Mouse (Mus musculus) erythroblast, embryonic 14.5 days (primary cell): Measurements from ENCODE around the gene 9130023H24Rik. TPM values are rescaled to one million over a fixed set of nuclear protein-coding genes. Genes with fewer than 3 reads are reported as not detected.

Experiments used
- H3K27me3 ChIP-seq: 2 replicates; pipeline ENCODE4 v1.6.1; 2012; ENCODE audit warnings: inconsistent platforms; ENCODE audit not compliant: control insufficient read depth
- H3K36me3 ChIP-seq: 2 replicates; pipeline ENCODE4 v1.6.1; 2012; ENCODE audit warnings: mild to moderate bottlenecking, inconsistent platforms; ENCODE audit not compliant: control insufficient read depth
- H3K4me1 ChIP-seq: 2 replicates; pipeline ENCODE4 v1.6.1; 2012; ENCODE audit warnings: inconsistent platforms; ENCODE audit not compliant: control insufficient read depth
- H3K4me3 ChIP-seq: replicated peaks from 2 replicates; pipeline ENCODE3; 2012; ENCODE audit warnings: moderate library complexity, mild to moderate bottlenecking, inconsistent platforms
- H3K9me3 ChIP-seq: 2 replicates; pipeline ENCODE4 v1.6.1; 2012; ENCODE audit warnings: low read length, inconsistent platforms, mixed read lengths; ENCODE audit not compliant: control insufficient read depth
- GATA1 ChIP-seq: IDR thresholded peaks from 2 replicates; pipeline ENCODE4 v1.6.1; 2012; ENCODE audit warnings: low read length, inconsistent platforms, mixed read lengths
- TAL1 ChIP-seq: IDR thresholded peaks from 3 replicates; pipeline ENCODE4 v1.6.1; 2012; ENCODE audit warnings: low read length, inconsistent platforms, mixed read lengths
- polyA plus RNA-seq: library from polyadenylated mRNA; stranded (reverse); fragments of >175 nt; gene quantifications from 2 replicates; pipeline ENCODE4 v1.2.3, GENCODE M21; 2012

The 9130023H24Rik gene
- polyA plus RNA-seq, result 0.03 and 0.12 TPM in 2 replicates

GRCm38 (mm10) chr7:128237927-128238778 lies at the start of gene 9130023H24Rik:
Gene 9130023H24Rik, minus strand, starts transcription at chr7:128238031.
- TF ChIP-seq TAL1, result no peak
- TF ChIP-seq GATA1, result no peak
- Histone ChIP-seq H3K36me3 (peaks cover 47% of the 10 kb centered on the region), H3K9me3 (no peaks in the 10 kb centered on the region), H3K27me3 (no peaks in the 10 kb centered on the region), H3K4me1 (peaks cover 45% of the 10 kb centered on the region), H3K4me3 (peak within 1 kb of the TSS; percentile 81)

DNA sequence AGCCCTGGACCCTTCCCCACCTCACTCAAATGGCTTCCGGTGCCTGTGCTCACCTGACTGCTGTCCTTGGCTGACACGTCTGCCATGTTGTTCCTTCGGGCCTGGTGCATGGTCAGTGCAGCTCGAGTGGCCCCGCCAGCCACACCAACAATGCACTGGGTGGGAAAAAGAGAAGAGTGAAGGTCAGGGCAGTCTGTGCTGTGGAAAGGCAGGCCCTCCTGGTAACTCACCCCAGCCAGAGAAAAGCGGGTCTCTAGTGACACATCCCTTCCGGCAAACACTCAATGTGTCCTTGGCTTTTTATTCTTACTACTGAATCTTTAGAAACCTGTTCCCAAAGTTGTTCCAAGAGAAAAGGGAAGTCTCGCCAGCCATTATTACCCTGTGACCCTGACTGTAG lies 47.2 kb upstream of the 9130023H24Rik start:
- H3K9me3 ChIP-seq, result no peaks in the 10 kb centered on the region
- TF ChIP-seq TAL1, result no peak
- no peak for TF ChIP-seq GATA1
- H3K4me1 ChIP-seq, result peaks cover 83% of the 10 kb centered on the region
- peaks cover 96% of the 10 kb centered on the region for H3K36me3 ChIP-seq
- no peak overlapping the region for H3K4me3 ChIP-seq
- H3K27me3 ChIP-seq, result no peaks in the 10 kb centered on the region

DNA sequence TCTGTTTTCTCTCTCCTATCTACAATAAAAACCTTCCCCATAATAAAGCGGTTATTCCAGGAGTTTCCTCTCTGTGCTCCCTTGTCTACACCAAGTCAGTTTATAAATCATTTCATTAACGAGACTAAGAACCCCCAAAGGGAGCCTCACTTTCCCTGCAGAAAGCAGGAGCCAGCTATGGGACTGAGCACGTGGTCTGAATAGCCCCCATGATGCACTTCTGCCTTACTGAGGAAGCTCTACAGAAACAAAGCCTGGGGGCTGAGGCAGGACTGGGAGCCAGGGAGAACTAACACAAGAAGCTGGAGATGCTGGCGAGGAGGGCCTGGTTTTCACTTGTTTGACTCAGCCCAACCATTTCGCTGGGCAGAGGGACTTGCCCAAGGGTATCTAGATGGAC lies 46.2 kb upstream of the 9130023H24Rik start:
- Histone ChIP-seq H3K9me3 (no peaks in the 10 kb centered on the region), H3K27me3 (no peaks in the 10 kb centered on the region), H3K4me1 (peaks cover 82% of the 10 kb centered on the region), H3K36me3 (peaks cover 96% of the 10 kb centered on the region), H3K4me3 (no peak overlapping the region)
- TF ChIP-seq TAL1, result no peak

- no peak overlapping the region for H3K4me3 ChIP-seq
- TF ChIP-seq GATA1, result no peak
- TF ChIP-seq TAL1, result no peak
- H3K9me3 ChIP-seq, result no peaks in the 10 kb centered on the region
- peaks cover 97% of the 10 kb centered on the region for H3K36me3 ChIP-seq
- no peaks in the 10 kb centered on the region for H3K27me3 ChIP-seq
- peaks cover 76% of the 10 kb centered on the region for H3K4me1 ChIP-seq
Observed at GRCm38 (mm10) chr7:128282532-128283244, 44.9 kb upstream of the 9130023H24Rik start.

GRCm38 (mm10) chr7:128281765-128282164 lies 43.9 kb upstream of the 9130023H24Rik start:
- TF ChIP-seq GATA1 (no peak), TAL1 (no peak)
- peaks cover 67% of the 10 kb centered on the region for H3K4me1 ChIP-seq
- H3K4me3 ChIP-seq, result no peak overlapping the region
- peaks cover 97% of the 10 kb centered on the region for H3K36me3 ChIP-seq
- no peaks in the 10 kb centered on the region for H3K9me3 ChIP-seq
- H3K27me3 ChIP-seq, result no peaks in the 10 kb centered on the region

DNA sequence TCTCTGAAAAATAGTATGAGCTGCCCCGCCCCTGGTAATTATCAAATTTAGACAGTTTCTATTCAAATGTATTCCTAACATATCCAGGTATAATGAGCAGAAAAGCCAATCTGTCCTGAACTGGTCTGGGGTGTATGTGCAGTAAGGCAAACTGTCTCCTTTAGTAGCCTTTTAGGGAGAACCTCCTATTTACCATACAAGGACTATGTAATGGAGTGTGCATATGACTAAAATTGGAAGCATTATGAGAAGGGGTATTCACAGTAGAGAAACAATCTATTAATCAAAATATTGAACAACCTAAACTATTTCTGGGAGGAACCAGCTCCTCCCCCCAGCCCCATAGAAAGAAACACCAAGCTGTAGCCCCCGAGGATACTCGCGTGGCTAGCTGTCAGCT lies 41.9 kb upstream of the 9130023H24Rik start:
- Histone ChIP-seq H3K36me3 (peaks cover 97% of the 10 kb centered on the region), H3K4me1 (peaks cover 49% of the 10 kb centered on the region), H3K9me3 (no peaks in the 10 kb centered on the region), H3K4me3 (no peak overlapping the region), H3K27me3 (no peaks in the 10 kb centered on the region)
- TF ChIP-seq TAL1, result no peak
- no peak for TF ChIP-seq GATA1

GRCm38 (mm10) chr7:128276051-128276450 lies 38.2 kb upstream of the 9130023H24Rik start:
- peaks cover 9% of the 10 kb centered on the region for H3K9me3 ChIP-seq
- no peak for TF ChIP-seq GATA1
- TF ChIP-seq TAL1, result no peak
- H3K4me1 ChIP-seq, result peaks cover 41% of the 10 kb centered on the region
- peaks cover 100% of the 10 kb centered on the region for H3K36me3 ChIP-seq
- no peaks in the 10 kb centered on the region for H3K27me3 ChIP-seq
- no peak overlapping the region for H3K4me3 ChIP-seq

DNA sequence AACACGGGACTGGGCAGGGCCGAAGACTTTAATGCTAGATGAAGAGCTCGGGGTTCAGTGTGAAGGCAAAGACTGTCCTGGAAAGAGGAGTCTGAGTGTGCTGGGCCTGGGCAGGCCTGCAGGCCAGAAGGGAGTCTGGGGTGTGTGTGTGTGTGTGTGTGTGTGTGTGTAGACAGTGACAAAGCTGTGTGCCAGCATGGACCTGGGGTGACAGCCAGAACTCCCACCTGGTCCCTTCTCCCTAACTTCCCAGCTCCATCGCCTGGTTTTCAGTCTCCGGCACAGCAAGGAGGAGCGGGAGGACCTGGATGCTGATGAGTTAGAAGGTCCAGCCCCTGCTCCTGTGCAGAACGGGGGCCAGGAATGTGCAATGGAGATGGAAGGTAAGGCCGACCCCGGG lies 33.7 kb upstream of the 9130023H24Rik start:
- Histone ChIP-seq H3K4me3 (peak overlapping the region; percentile 49), H3K4me1 (peaks cover 49% of the 10 kb centered on the region), H3K27me3 (0 out of 2 replicates have a peak, but pooled peaks cover 6% of the 10 kb centered on the region), H3K36me3 (peaks cover 72% of the 10 kb centered on the region), H3K9me3 (peaks cover 20% of the 10 kb centered on the region)
- no peak for TF ChIP-seq TAL1
- TF ChIP-seq GATA1, result no peak

GRCm38 (mm10) chr7:128270431-128270850 lies 32.6 kb upstream of the 9130023H24Rik start:
- peak overlapping the region; percentile 49 for H3K4me3 ChIP-seq
- peaks cover 20% of the 10 kb centered on the region for H3K9me3 ChIP-seq
- peaks cover 15% of the 10 kb centered on the region for H3K27me3 ChIP-seq
- H3K4me1 ChIP-seq, result peaks cover 51% of the 10 kb centered on the region
- H3K36me3 ChIP-seq, result peaks cover 62% of the 10 kb centered on the region
- TF ChIP-seq TAL1 (peak; percentile 57), GATA1 (peak; percentile 72)
